Mouse (Mus musculus) kidney, adult 2 months (tissue): Measurements from ENCODE around the gene Foxred2.

Experiments used
- CTCF ChIP-seq: fragments of 200-500 bp; conservative IDR thresholded peaks from 2 replicates; pipeline ENCODE4 v1.5.1; 2011; ENCODE audit warnings: low read depth, mild to moderate bottlenecking, control low read depth, low read length, moderate library complexity, mixed read lengths; ENCODE audit not compliant: insufficient read depth, insufficient read length
- POLR2A ChIP-seq: fragments of 200-500 bp; IDR thresholded peaks from one replicate; pipeline ENCODE4 v1.6.1; 2011; ENCODE audit warnings: low read depth, low read length, control low read depth

- TF ChIP-seq POLR2A (no peak), CTCF (no peak)
Observed at GRCm38 (mm10) chr15:77921636-77922035, 34.9 kb downstream of the Foxred2 start.
